Mouse (Mus musculus): ENCODE data around the gene Mob4. TPM values are rescaled to one million over a fixed set of nuclear protein-coding genes. Genes with fewer than 3 reads are reported as not detected.

Gene Mob4
- total RNA-seq, 2 experiments from 2014 or later = 45.3 to 48.0 TPM

DNA sequence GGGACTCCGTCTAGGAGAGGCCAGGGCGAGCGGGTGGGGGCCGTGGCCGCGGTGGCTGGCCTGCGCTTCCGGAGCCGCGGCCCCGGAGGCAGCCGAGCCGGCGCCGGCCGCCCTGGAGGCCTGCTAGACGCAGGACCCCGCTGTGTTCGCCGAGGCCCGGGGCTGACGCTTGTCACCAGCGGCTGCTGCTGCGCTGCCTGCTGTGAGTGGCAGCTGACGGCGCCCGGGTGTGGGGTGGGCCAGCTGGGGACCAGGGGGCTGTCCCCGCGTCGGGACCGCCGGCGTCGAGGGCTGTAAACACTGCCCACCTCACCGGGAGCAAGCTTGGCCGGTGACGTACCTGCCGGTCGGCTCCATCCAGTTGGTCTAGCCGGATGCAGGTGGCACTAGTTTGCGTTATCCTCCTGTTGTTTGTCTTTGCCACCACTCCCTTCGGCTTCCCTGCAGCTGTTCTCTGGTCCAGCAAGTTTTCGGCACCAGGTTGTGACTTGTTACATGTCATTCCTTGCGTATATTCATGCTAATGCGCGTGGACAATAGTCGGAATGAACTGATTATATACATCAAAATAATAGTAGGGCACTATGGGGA lies 488 bp downstream of the Mob4 start:
- no peak for DNase-seq

DNA sequence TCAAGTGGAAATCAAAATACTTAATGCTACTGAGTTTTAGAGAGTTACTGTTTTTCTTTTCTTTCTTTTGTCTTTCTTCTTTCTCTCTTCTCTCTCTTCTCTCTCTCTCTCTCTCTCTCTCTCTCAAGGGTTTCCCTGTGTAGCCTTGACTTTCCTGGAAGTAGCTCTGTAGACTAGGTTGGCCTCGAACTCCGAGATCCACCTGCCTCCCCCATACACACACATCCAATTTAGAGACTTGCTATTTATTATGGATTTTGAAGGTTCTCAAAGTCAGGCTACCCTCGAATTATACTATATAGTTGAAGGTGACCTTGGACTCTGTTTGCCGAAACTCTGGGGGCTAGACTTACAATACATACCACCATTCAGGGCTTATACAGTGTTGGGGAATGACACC lies 1.3 kb downstream of the Mob4 start:
- DNase-seq = no peak

DNA sequence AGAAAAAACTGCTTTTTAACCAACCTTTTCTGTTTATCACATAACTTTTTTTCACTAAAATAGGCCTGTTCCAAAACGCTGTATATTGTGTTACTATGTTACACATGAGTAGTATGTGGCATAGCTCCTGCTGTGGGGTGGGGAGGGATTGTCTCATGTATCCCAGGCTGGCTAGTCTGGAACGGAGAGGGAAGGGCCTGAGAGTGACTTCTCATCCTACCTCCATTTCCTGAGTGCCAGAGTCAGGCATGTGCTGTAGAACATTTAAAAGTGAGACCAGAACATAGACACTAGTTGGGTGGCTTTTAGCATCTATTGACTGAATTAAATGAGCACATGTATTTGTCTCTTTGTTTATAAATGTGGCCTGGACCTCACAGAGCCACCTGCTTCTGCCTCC lies 2.1 kb downstream of the Mob4 start:
- DNase-seq = no peak

DNA sequence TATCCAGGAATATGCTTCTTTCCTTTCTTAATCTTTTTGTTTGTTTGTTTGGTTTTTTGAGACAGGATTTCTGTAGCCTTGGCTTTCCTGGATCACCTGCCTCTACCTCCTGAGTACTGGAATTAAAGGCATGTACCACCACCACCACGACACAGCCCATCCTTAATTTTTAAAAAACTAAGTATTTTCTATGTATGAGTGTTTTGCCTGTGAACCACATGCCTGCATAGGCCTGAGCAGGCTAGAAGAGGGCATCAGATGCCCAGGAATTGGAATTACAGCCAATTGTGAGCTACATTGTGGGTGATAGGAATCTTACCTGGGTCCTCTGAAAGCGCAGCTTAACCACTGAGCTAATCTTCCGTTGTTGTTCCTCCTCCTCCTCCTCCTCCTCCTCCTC lies 3.3 kb downstream of the Mob4 start:
- DNase-seq = no peak

- no peak for DNase-seq
These were observed 4.8 kb downstream of the Mob4 start for GRCm38 (mm10) chr1:55135846-55136245.

- no peak for DNase-seq
These were observed 13.3 kb downstream of the Mob4 start for GRCm38 (mm10) chr1:55144338-55144737.

DNA sequence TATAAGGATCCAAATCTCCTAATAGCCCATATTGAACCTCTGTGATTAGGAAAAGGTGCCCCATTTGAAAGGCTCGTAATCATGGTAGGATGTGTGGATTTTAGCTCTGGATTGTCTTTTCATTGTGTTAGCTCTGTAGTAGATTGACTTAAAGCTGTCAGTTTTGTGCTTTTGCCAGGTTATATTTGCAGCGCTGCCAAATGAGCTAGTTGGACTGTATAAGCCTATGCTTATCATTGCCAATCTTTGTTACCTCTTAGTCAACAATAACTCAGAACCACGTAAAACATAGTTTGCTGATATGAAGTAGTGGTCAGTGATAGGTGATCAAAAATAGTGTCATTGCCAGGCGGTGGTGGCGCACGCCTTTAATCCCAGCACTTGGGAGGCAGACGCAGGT lies 14.5 kb downstream of the Mob4 start:
- no peak for DNase-seq

GRCm38 (mm10) chr1:55157329-55157728 lies 26.3 kb downstream of the Mob4 start:
- no peak for DNase-seq

GRCm38 (mm10) chr1:55158211-55158610 lies 27.2 kb downstream of the Mob4 start:
- DNase-seq = no peak

- DNase-seq = no peak
These were observed 27.8 kb downstream of the Mob4 start for GRCm38 (mm10) chr1:55158821-55159220.

DNA sequence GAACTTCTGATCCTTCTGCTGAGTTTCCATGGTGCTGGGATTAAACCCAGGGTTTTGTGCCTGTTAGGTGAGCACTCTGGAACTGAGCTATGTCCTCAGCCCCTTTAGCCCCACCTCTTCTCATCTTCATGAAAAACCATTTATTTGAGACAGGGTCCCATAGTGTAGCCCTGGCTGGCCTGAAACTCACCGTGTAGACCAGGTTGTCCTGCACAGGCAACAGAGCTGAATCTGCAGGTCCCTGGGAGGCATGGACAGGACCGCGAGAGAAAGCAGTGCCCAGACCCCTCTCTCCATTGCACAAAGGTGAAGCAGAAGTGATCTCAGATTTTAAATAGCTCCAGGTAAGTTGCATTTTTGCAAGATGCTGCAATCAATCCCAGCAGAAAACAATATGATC lies 29.2 kb downstream of the Mob4 start:
- no peak for DNase-seq

DNA sequence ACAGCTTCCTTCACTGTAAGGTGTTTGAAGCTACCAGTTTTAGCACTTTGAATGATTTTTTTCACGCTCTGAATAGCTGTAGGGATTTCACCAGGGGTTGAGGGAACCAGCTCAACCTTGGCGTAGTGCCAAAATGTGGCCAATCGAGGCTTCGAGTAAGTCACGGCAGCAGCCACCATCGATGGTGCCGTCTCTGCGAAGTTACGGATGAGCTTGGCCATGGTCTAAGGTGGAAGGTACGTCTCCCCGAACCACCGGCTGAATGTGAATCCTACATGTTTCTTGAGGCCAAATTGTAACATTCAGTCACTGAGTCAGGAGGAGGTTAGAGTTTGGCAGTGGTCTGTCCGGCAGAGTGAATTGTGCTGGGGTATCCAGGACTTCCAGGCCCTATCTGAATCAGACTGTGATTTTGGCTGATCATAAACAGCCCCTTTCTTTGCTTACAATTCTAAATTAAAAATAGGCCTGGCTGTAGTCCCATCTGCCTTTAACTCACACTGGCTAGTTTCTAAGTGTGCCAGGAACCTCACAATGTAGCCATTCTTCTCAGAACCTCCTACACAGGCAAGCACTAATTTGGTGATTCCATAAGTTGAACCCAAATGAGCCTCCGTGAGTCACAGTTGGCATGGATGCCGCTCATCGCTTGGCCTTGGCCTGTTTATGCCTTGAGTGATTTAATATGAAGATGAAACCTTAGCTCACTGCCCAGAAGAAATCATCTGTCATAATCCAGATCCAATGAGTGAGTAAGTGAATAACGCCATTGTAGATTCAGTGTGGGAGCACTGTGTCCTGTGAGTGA lies 30.0 kb downstream of the Mob4 start:
- peak; percentile 11 for DNase-seq

GRCm38 (mm10) chr1:55161895-55162294 lies 30.9 kb downstream of the Mob4 start:
- peak; percentile 23 for DNase-seq

DNA sequence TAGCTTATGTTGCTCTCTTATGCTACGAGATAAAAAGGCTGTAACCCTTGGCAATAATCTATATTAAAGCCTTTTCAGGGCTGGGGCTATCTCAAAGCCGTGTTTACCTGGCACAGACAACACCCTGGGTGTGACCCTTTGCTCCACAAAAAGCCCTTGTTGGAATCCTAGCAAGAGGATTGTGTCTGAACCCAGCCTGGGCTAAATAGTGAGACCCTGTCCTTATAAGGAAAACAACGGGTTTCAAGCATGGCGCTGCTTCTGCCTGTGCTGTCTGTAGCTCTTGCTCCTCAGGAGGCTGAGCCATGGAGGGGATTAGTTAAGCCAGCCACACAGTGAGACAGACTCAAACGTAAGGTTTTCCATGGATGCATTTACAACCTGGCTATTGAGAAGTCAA lies 31.8 kb downstream of the Mob4 start:
- no peak for DNase-seq

DNA sequence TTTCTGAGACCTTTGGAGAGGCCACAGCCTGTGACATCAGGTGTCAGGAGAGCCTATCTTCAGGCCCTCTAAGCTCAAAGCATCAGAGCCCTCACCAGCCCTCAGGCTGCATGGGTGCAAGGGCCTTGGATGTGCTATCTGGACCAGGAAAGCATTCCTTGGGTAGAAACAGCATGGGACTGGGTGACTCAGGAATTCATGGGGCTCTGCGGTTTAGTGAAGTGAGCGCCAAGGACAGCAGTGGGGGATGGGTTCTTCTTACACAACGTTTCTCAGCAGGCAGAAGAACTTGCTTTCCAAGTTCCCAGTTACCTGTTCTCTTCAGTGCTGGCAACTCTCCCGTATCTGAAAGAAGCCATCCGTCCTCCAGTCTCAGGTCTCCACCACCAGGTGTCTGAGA lies 33.0 kb downstream of the Mob4 start:
- no peak for DNase-seq

DNA sequence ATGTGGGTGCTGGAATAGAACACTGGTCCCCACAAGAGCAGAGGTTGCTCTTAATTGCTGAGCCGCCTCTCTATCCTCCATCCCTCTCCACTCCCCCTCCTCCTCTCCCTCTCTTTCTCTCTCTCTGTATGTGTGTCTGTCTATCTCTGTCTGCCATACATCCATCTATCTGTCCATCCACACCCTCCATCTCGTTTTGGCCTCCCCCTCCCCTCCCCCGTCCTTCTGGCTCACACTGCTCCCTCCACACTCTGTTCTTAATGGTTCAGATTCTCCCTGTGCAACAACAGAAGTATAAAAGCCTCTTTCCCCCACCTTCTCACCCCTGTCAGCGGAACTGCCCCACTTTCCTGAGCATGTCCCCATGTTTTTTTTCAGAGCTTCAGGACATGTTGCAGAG lies 36.5 kb downstream of the Mob4 start:
- DNase-seq = no peak

DNA sequence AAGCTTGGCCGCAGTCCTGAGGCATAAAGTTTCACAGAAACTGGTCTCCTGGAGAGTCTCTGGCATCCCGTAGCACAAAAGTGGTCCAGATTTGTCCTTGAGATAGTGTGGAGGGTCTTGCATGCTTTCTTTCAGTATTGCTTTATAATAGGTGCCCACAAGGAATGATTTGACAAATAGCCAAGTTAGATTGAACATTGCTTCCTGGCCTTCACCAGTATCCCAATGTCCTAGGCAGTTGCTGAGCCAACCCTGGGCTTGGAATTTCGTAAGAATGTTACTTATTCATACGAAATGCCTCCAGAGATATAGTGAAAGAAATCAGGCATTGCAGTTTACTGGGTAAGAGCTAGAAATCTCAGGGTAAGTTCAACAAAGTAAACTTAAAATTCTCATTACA lies 37.6 kb downstream of the Mob4 start:
- no peak for DNase-seq

DNA sequence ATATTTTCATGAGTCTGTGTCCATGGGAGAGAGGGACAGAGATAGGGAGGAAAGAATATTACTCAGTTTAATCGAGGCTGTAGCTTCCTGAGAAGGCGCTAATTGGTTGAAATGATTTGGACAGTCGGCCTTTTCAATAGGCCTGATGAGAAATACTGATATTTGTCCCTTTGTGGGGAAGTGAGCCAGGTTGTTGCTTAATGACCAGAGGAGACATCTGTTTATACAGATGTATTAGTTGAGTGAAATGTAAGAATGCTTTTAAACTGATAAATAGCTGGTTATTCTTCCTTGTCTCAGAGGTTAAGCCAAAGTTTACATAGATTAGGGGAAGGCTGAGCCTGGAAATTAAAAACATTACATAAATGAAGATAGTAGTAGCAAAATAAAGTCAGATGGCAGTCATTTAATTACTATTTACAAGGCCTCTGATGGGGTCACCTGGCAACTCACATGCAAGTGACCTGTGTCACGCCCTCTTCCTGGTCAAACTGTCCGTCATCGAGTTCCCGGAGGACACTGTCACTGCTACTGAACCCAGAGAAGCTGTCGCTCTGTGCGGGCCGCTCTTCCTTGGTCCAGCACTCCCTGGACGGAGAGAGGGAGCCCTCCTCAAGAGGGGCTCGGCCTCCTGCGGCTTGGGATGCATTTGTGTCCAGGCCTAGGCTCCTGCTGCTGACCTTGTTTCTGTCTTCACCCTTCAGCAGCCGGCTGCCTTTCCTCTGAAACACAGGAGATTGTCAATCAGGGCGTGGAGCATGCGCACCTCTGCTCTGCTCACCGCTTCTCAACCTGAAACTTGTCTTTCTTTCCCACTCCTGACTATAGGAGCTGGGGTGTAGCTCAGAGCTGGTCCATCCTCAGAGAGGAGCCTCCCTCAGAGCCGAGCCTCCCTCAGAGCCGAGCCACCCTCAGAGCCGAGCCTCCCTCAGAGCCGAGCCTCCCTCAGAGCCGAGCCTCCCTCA lies 40.6 kb downstream of the Mob4 start:
- no peak for DNase-seq

GRCm38 (mm10) chr1:55173720-55174557 lies 42.9 kb downstream of the Mob4 start:
- no peak for DNase-seq

GRCm38 (mm10) chr1:55174558-55175034 lies 43.6 kb downstream of the Mob4 start:
- no peak for DNase-seq

DNA sequence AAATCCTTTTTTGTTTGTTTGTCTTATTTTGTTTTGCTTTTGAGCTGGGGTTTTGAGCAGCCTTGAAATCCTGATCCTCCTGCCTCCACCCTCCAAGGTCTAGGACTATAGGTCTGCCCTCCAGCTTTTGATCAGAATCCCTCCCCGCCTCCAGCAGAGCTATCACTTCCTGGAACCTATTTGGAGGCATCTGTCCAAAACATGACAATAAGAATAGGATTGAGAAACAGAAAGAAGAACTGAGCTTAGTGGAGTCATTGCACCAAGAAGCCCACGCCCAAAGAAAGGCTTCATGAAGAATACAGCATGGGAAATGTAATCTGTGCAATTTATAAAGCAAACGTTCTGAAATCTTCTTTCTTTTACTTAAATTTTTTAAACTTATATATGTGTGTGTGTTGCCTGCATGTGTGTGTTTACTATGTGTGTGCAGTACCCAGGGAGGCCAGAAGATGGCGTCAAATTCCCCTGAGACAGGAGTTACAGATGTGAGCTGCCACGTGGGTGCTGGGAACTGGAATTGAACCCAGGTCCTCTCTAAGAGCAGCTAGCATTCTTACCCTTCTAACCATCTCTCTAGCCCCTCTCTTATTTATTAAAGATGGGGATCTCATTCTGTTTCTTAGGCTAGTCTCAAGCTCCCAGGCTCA lies 49.0 kb downstream of the Mob4 start:
- DNase-seq = no peak

All from gastrocnemius, postnatal 10 days (tissue).